Mouse (Mus musculus): Measurements from ENCODE around the gene Wwox. TPM values are rescaled to one million over a fixed set of nuclear protein-coding genes. Genes with fewer than 3 reads are reported as not detected.

The Wwox gene
- total and polyA plus RNA-seq, 3 experiments, result 7.8 to 11.5 (median 9.1) TPM

DNA sequence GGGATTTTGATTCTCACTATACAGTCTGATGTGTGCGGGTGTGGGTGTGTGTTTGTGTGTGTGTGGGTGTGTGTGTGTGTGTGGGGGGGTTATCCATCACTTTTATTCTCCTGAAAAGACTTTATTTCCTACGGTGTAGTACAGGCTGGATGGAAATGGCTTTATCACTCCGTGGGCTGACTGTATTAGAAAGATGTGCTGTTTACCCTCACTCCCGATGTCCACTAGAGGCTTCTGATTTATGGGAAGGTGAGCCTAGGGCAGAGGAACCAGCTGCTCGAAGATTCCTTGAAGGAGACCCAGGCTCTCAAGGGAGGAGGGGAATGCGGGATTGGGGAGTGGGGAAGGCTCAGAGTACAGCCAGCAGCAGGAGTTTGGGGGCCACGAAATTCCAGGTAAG lies 351.3 kb downstream of the Wwox start:
- TF ChIP-seq SMC3 (IDR thresholded peaks at IDR 0.05; ENCODE audit: low read depth, low read length) (no peak), BHLHE40 (IDR thresholded peaks at IDR 0.05; ENCODE audit: low read depth, low read length) (no peak), MXI1 (IDR thresholded peaks at IDR 0.05; ENCODE audit: low read depth, low read length) (no peak), ZKSCAN1 (IDR thresholded peaks at IDR 0.05; ENCODE audit: borderline replicate concordance, low read depth, low read length) (no peak), RAD21 (IDR thresholded peaks at IDR 0.05; ENCODE audit: low read depth, low read length) (no peak), E2F4 (IDR thresholded peaks at IDR 0.05; ENCODE audit: insufficient replicate concordance, low read depth, low read length) (no peak), NRF1 (IDR thresholded peaks at IDR 0.05; ENCODE audit: low read depth, low read length) (no peak), TBP (conservative IDR thresholded peaks at IDR 0.05; ENCODE audit: low read depth, low read length) (no peak), CHD2 (IDR thresholded peaks at IDR 0.05; ENCODE audit: low read length) (no peak), JUN (IDR thresholded peaks at IDR 0.05; ENCODE audit: insufficient read depth, low read depth, low read length) (no peak), ELF1 (IDR thresholded peaks at IDR 0.05; ENCODE audit: low read depth, low read length) (no peak)
- Histone ChIP-seq H3K27me3 (replicated peaks) (no peaks in the 10 kb centered on the region), H3K4me3 (replicated peaks in 1 of 3; ENCODE audit: low read depth in 2 of 3, low read length in 2 of 3, poor library complexity in 1 of 3) (no peak overlapping the region), H3K4me2 (ENCODE audit: insufficient read depth, low read depth, poor library complexity, severe bottlenecking) (no peak overlapping the region), H3K9me3 (replicated peaks; ENCODE audit: low read length) (no peaks in the 10 kb centered on the region), H3K27ac (ENCODE audit: insufficient read depth, low read depth) (no peak overlapping the region), H3K79me2 (replicated peaks; ENCODE audit: control insufficient read depth, extremely low read depth, insufficient read depth, poor library complexity, severe bottlenecking) (no peaks in the 10 kb centered on the region), H3K36me3 (replicated peaks in 1 of 2; ENCODE audit: control insufficient read depth in 1 of 2, insufficient read depth in 1 of 2, low read length in 1 of 2) (no peaks in the 10 kb centered on the region), H3K4me1 (ENCODE audit: control insufficient read depth in 1 of 2, insufficient read depth in 2 of 2) (peaks cover 0 to 3% of the 10 kb centered on the region in 2 experiments; a peak in 1 of 4 replicates), H3K9ac (ENCODE audit: insufficient read depth, low read depth) (no peak overlapping the region)
- dilution Hi-C loops (cut with MboI; ENCODE audit: extremely low pct_ligation_motif_present, extremely low pct_unique_long_range_greater_than_20kb, low sequenced_read_pairs) (no loop called here), in situ Hi-C loops (cut with MboI; ENCODE audit: low pct_ligation_motif_present, low pct_unique_long_range_greater_than_20kb, low sequenced_read_pairs) (no loop called here)
- DNase-seq (ENCODE audit: extremely low read depth), result no peak

DNA sequence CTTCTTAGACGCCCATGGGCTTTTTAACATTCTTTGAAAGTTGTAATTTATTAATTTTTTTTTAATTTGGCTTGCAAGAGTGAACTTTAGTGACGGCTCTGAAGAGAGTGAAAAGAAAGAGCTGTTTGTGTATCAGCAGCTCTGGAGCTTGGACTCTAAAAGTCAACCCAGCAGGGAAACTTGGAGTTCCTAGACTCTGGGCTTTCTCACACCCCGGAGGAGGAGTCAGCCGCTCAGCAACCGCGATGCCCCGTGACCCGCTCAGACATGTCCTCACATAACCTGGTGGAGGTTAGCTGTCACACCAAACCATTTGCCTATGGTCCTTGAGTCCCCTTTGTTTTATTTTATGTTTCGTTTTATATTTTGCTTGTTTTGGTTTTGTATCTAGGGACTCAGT lies 354.2 kb downstream of the Wwox start:
- Histone ChIP-seq H3K27ac (ENCODE audit: insufficient read depth, low read depth) (no peak overlapping the region), H3K9me3 (replicated peaks; ENCODE audit: low read length) (no peaks in the 10 kb centered on the region), H3K4me3 (replicated peaks in 1 of 3; ENCODE audit: low read depth in 2 of 3, low read length in 2 of 3, poor library complexity in 1 of 3) (no peak overlapping the region), H3K36me3 (replicated peaks in 1 of 2; ENCODE audit: control insufficient read depth in 1 of 2, insufficient read depth in 1 of 2, low read length in 1 of 2) (no peaks in the 10 kb centered on the region), H3K9ac (ENCODE audit: insufficient read depth, low read depth) (no peak overlapping the region), H3K27me3 (replicated peaks) (no peaks in the 10 kb centered on the region), H3K4me1 (ENCODE audit: control insufficient read depth in 1 of 2, insufficient read depth in 2 of 2) (peaks cover 0 to 3% of the 10 kb centered on the region in 2 experiments; a peak in 1 of 4 replicates), H3K79me2 (replicated peaks; ENCODE audit: control insufficient read depth, extremely low read depth, insufficient read depth, poor library complexity, severe bottlenecking) (no peaks in the 10 kb centered on the region), H3K4me2 (ENCODE audit: insufficient read depth, low read depth, poor library complexity, severe bottlenecking) (no peak overlapping the region)
- DNase-seq (ENCODE audit: extremely low read depth), result no peak
- TF ChIP-seq MAX (IDR thresholded peaks at IDR 0.05; ENCODE audit: low read length), result no peak
- TF ChIP-seq KAT2A (IDR thresholded peaks at IDR 0.05; ENCODE audit: insufficient replicate concordance, low read length), result no peak
- in situ Hi-C loops (cut with MboI; ENCODE audit: low pct_ligation_motif_present, low pct_unique_long_range_greater_than_20kb, low sequenced_read_pairs), result no loop called here
- dilution Hi-C loops (cut with MboI; ENCODE audit: extremely low pct_ligation_motif_present, extremely low pct_unique_long_range_greater_than_20kb, low sequenced_read_pairs), result no loop called here
